Mouse (Mus musculus): Measurements from ENCODE around the gene Sptan1. TPM values are rescaled to one million over a fixed set of nuclear protein-coding genes. Genes with fewer than 3 reads are reported as not detected.
"Not testable (repeated sequence)": the region's sequence is repeated elsewhere in the genome, so short reads cannot be mapped to it uniquely, and the experiment has no call there.

Sptan1 gene
- total RNA-seq, 2 experiments from 2014 or later, result 952 to 1,021 TPM

- DNase-seq (ENCODE audit: low spot score in 2 of 2); intact Hi-C loops (cut with DNase I): not testable (repeated sequence)
Observed at GRCm38 (mm10) chr2:30055310-30055709, 90.0 kb downstream of the Sptan1 start.

- no peak for DNase-seq (ENCODE audit: low spot score in 2 of 2)
- intact Hi-C loops (cut with DNase I), result no loop called here
Observed at GRCm38 (mm10) chr2:30056736-30057135, 91.4 kb downstream of the Sptan1 start.

- DNase-seq (ENCODE audit: low spot score in 2 of 2), result peak in 1 of 2 experiments; percentile 41
- intact Hi-C loops (cut with DNase I), result no loop called here
Observed at GRCm38 (mm10) chr2:30057223-30057904, 92.0 kb downstream of the Sptan1 start, which contains the start of gene Set. Gene Set (plus strand): TSS chr2:30057378.

- no peak for DNase-seq (ENCODE audit: low spot score in 2 of 2)
- intact Hi-C loops (cut with DNase I), result no loop called here
Observed at GRCm38 (mm10) chr2:30058418-30058817, 93.1 kb downstream of the Sptan1 start.

GRCm38 (mm10) chr2:30061215-30062166 is 96.1 kb downstream of the Sptan1 start:
- intact Hi-C loops (cut with DNase I), result no loop called here
- DNase-seq (ENCODE audit: low spot score in 2 of 2), result no peak

- intact Hi-C loops (cut with DNase I), result no loop called here
- DNase-seq (ENCODE audit: low spot score in 2 of 2), result peak in 1 of 2 experiments; percentile 14
Observed at GRCm38 (mm10) chr2:30062249-30063093, 97.1 kb downstream of the Sptan1 start.

GRCm38 (mm10) chr2:30063235-30063634 is 97.9 kb downstream of the Sptan1 start:
- intact Hi-C loops (cut with DNase I), result no loop called here
- DNase-seq (ENCODE audit: low spot score in 2 of 2), result no peak

- DNase-seq (ENCODE audit: low spot score in 2 of 2), result no peak
- intact Hi-C loops (cut with DNase I), result no loop called here
Observed at GRCm38 (mm10) chr2:30063791-30064190, 98.4 kb downstream of the Sptan1 start.

GRCm38 (mm10) chr2:30064298-30064697 is 98.9 kb downstream of the Sptan1 start:
- DNase-seq (ENCODE audit: low spot score in 2 of 2), result no peak
- intact Hi-C loops (cut with DNase I), result no loop called here

GRCm38 (mm10) chr2:30066046-30066901 is 100.9 kb downstream of the Sptan1 start:
- peak; percentile 91 to 92 for DNase-seq (ENCODE audit: low spot score in 2 of 2)
- intact Hi-C loops (cut with DNase I), result no loop called here

GRCm38 (mm10) chr2:30067031-30067888 is 101.9 kb downstream of the Sptan1 start:
- DNase-seq (ENCODE audit: low spot score in 2 of 2), result peak in 1 of 2 experiments; percentile 38
- intact Hi-C loops (cut with DNase I), result no loop called here

GRCm38 (mm10) chr2:30067962-30068361 is 102.6 kb downstream of the Sptan1 start:
- DNase-seq (ENCODE audit: low spot score in 2 of 2), result no peak
- intact Hi-C loops (cut with DNase I), result no loop called here

- DNase-seq (ENCODE audit: low spot score in 2 of 2), result no peak
- intact Hi-C loops (cut with DNase I), result no loop called here
Observed at GRCm38 (mm10) chr2:30072875-30073274, 107.5 kb downstream of the Sptan1 start.

- no peak for DNase-seq (ENCODE audit: low spot score in 2 of 2)
- intact Hi-C loops (cut with DNase I), result no loop called here
Observed at GRCm38 (mm10) chr2:30073285-30073684, 107.9 kb downstream of the Sptan1 start.

GRCm38 (mm10) chr2:30075625-30076024 is 110.3 kb downstream of the Sptan1 start:
- intact Hi-C loops (cut with DNase I), result loop anchor here (2.0 kb wide), 1 partner anchor 87 kb away; no protein-coding TSS in a partner anchor
- no peak for DNase-seq (ENCODE audit: low spot score in 2 of 2)

GRCm38 (mm10) chr2:30076439-30076838 is 111.1 kb downstream of the Sptan1 start:
- intact Hi-C loops (cut with DNase I), result loop anchor here (2.0 kb wide), 1 partner anchor 86 kb away; no protein-coding TSS in a partner anchor

GRCm38 (mm10) chr2:30076959-30077358 is 111.6 kb downstream of the Sptan1 start:
- no peak for DNase-seq (ENCODE audit: low spot score in 2 of 2)
- intact Hi-C loops (cut with DNase I), result loop anchor here (2.0 kb wide), 1 partner anchor 86 kb away; no protein-coding TSS in a partner anchor

More at GRCm38 (mm10) chr2:30076439-30076838, 111.1 kb downstream of the Sptan1 start:
- no peak for DNase-seq (ENCODE audit: low spot score in 2 of 2)

All from left cerebral cortex, postnatal 14 days (tissue).